Mouse (Mus musculus) embryo, embryonic 10.5 days (tissue): ENCODE measurements around the gene Mpc1.

Source experiments
- DNase-seq: peaks from one replicate; pipeline ENCODE4 v3.0.0-alpha.2; 2015; ENCODE audit warnings: low spot score

The Mpc1 gene

DNA sequence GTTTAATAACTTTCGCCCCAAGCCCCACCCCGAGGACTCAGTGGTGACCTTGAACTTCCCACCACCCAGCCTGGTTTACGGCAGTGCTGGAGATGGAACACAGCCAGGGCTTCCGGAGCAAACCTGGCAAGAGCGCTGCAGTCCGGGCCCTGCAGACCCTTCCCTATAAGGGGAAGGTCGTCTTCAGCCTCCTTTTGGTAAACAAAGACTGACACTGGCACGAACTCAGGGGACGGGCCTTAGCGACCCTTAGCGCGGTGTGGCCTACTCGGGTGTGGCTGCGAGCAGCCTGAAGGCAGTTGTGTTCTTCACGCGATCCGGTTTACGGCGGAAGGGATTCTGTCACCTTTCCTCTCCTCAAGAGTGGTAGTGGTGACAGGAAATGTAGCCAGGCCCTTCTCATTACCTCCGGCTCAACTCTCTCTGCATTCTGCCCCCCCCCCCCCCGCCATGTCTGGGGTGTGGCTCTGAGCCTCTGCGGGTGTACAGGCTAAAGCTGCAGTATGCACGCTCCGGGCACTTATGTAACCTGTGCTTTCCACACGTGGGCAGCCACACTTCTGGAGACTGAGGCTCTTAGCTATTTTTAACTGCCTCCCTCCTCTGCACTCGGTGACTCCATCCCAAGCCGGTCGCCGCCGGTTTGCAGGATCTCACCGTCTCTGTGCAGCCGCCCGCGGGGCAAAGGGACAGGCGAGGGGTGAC, at the start of gene Mpc1:
Gene Mpc1, plus strand, starts transcription at position 84 of the 705 bp plus-strand sequence.
- DNase-seq = peak; percentile 59

DNA sequence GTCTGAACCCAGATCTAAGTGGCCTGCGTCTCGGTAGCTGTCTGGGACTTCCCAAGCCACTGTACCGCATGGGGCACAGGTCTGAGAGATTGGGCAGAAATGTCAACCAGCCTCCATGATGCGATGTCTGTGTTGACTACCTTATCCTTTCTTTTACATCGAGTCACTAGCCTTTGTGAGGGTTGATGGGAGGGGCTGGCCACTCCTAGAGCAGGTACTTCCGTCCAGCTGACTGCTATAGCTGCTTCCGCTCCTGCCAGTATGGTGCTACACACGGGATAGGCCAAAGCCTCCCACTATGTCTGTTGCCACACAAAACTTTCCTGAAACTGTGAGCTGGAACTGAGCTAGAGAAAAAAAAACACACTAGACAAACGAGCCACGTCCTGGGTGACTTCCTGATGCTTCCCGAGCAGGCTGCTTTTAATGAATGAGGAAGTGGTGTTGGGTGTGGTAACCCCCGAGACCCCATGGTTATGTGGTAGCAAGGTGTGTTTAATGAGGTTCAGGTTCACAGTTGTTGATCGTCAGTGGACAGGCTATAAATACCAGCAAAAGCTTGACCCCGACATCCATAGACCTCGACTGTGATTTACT, 49.0 kb upstream of the Mpc1 start:
- DNase-seq = no peak

DNA sequence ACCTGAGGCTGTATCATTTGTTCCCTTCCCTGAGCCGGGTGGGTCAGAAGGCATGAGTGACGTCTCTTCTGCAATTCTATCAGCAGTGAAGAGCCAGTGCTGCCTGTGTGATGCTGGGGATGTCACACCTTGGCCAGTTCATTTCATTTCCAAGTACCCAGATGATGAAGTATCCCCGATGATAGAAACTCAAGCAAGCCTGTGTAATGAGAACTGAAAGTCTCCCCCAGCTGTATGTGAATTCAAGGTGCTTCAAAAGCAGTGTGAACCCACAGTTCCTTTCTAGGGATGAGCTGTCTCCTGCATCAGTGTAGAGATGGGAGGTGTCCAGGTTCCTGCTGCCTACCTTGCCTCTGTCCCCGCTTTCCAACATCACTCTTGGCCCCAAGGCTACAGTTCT, 48.2 kb upstream of the Mpc1 start:
- no peak for DNase-seq

DNA sequence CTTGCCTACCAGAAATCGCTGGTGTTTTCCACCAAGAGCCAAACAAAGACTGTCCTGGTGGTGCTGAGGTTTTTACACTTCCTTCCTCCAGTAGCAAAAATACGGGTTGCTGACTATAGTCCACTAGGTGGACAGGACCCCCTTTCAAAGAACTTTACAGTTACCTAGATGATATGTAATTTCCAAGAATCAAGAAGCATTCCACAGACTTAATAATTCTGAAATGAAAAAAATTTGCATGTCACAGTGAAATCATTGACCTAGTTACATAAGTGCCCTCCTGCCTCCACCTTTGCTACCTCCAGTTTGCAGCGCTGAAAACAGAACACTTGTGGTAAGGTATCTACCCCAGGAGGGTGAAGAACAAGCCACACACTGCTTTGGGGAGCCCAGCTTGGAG, 47.0 kb upstream of the Mpc1 start, which contains the start of gene Ccr6:
Gene Ccr6, plus strand, starts transcription at position 301 of the 400 bp plus-strand sequence.
- DNase-seq = no peak

DNA sequence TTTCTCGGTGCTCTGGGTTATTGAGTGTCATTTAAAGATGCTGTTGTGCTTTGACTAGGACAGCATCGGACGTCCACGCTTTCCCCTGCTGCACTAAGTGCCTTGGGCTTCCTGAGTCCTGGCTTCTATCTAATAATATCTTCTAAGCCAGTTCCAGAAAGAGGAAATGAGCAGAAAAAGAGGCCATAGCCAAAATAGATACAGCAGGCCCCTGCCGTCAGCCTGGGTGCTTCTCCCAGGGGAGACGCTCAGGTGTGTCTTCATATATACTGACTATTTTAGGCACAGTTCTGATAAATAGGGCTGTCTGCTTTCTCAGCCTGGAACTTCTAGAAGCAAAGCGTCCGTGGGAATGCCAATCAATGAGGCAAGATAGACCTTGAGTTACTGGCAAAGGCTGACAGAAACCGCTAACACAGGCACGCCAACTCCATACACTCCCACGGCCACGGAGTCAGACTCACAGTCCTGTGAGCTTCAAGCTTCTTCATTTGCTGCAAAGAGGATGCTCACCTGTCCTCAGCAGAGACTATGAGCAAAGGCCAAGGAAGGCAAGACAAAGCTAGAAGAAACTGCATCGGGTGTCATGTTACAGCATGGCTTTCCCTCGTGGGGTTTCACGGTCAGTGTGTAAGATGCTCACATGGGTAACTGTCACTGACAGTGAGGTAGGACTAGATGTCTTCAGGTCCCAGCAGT, 44.5 kb upstream of the Mpc1 start:
- DNase-seq = no peak

DNA sequence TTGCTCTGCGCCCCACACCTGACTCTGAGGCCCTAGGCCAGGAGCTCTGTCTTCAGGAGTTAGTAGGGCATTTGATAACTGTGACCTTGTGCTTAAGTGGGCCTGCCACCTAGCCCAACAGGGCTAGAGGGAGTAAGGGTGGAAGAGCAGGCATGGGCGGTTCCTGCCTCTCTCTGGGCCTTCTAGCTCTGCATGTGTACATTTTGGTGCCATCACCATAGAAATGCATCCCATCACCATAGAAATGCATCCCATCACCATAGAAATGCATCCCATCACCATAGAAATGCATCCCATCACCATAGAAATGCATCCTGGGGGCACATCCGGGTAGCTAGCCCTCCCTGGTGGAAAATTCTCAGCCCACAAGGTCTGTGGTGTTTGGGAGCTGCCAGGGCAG, 43.1 kb upstream of the Mpc1 start:
- no peak for DNase-seq

DNA sequence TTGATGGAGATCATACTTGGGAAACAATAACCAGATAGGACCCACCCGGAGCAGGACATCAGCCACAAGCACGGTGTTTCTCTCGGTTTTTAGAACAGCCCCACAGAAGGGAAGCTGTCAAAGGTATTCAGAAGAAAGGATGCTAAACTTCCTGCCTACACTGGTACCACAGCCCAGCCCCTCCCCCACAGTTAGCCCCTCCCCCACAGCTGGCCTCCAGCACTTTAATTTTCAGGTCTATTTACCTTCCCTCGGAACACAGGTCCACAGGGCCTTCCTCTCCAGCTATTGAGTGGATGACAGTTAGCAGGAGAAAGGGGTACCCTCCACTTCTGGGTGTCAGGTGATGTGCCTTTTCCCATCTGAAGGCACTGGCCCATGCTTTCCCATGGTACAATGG, 42.2 kb upstream of the Mpc1 start:
- DNase-seq = no peak

DNA sequence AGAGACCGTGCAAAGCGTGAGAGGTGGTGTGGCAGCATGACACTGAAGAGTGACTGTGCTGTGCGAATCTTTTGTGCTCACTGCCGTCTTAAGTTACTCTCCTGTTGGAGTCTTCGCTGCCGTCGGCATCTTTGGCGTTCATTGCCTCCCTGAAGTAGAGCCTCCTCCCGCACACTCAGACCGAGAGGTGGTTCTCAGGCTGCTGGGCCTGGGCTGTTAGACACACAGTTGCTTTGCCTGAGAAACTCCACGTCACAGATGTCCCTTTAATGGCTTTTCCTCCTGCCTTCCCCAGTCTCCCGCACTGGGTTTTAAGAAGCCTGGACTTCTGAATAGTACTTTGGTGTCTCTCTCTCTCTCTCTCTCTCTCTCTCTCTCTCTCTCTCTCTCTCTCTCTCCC, 41.1 kb upstream of the Mpc1 start:
- DNase-seq = no peak

DNA sequence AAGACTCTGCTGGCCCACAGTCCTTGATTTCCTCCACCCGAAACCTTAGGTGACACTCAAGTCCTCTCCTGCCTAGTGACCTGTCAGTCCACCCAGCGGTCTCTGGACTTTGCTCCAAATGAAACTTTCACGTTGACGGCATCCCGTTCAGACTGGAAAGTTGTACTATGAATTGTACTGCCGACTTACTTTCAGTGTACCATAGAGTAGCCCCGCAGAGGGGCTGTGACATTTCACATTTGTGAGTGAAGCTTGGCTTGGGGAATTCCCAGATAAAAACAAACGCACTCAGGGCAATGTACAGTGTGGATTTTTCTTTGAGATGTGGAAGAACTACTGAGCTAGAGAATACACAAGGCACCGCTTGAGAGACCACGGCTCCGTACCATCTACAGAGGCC, 40.5 kb upstream of the Mpc1 start:
- no peak for DNase-seq

DNA sequence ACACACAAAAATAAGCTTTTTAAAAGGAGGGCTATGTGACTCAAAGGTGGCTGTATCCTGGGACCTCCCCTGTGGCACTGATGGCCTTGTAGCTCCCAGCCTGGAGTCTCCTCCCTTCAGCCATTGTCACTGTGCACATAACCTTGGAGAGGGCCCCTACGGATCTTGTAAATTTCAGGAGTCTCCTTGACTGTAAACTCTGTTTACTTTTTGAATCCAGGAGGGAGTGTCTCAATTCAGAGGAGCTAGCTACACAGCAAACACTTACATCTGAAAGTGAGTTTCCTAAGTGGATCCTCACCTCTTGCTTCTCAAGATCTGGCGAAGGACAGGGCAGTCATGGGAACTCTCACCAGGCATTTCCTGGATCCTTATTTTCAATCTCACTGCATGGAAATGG, 38.6 kb upstream of the Mpc1 start:
- no peak for DNase-seq

DNA sequence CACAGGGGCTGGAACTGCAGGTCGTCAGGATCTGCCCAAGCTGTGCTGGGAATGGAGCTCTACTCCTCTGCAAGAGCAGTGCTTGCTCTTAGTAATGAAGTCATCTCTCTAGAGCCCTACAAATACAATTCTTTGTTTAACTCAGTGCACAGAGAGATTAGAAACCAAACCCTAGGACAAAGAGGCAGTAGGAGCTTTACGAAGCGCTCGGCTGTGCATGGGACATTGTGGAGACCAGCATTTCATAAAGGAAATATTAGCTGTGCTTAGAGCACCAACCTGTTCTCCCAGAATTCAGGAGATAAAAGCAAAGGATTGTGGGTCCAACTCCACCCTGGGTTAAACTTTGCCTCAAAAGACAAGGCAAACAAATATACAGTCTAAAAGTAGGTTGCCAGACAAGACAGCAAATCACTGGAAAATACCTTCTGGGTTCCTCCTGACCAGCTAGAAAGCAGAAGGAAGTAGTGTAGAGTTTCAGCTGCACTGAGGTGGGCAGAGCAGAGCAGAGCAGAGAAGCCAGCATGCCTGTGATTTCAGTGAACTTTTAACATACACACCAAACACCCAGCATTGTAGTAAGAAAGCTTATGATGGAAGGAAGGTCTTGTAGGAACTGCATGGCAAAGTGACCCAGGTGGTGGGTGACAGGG, 36.5 kb upstream of the Mpc1 start:
- DNase-seq = no peak

DNA sequence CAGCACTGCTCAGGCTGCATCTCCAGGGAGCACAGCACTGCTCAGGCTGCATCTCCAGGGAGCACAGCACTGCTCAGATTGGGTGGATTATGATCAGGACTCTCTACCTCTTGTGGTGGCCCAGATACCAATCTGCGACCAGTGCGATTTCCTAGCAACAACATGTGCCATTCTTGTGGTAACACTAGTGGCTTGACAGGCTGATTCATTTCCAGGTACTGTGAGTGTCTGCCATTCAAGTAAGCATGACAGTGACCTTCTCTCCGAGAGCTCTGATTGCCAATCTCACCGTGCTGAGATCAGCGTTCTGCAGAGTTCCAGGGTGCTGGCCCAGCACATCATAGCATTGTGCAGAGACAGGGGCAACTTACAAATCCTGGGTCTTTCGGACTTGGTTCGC, 31.0 kb upstream of the Mpc1 start:
- DNase-seq = no peak

DNA sequence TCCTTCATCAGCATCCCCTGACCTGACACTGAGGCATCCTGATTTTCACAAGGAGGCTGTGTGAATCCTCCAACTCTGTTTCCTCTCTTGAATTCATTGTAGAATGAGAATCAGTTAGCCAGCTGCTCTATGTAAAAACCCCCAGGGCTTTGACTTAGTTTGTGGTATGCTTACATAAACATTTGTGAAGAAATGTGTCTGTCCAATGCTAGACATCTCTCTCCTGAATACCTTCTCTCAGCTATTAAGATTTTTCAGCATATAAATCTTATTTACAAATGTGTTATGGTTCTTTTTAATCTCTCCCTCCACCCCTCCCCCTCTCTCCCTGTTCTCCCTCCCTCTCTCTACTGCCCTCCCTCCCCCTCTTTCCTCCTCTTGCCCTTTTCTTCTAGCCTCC, 28.4 kb upstream of the Mpc1 start:
- no peak for DNase-seq

DNA sequence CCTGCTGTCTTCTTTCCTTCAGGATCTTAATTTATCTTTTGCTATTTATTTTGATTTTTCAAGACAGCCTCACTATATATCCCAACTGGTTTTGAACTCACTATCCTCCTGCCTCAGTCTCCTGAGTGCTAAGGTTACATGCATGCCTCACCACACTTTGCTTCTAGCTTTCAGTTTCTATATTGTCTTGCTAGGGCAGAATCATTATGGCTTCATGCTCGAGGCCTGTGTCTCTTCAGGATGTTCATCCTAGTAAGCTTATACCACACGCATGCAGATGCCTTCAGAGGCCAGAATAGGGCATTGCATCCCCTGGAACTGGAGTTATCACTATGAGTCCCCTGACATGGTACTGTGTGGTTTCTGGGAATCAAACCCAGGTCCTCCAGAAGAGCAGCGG, 27.8 kb upstream of the Mpc1 start:
- DNase-seq = no peak

DNA sequence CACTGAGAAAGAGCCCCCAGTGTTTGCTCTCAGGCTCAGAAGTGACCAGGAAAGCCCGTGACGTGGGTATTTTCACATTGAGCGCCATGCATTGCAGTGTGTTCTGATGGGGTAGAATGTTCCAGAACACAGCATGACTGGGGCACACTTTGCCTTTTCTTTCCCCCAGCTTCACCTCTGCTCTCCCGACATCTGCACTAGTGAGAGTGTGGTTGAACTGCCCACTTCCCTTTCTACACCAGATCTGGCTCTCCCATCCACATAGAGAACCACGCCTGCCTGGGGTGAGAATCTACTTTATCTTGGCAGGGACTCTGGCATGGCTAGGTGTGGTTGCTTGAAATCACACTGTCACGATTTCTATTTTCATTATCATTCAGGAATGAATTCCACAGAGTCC, 27.1 kb upstream of the Mpc1 start:
- DNase-seq = no peak

DNA sequence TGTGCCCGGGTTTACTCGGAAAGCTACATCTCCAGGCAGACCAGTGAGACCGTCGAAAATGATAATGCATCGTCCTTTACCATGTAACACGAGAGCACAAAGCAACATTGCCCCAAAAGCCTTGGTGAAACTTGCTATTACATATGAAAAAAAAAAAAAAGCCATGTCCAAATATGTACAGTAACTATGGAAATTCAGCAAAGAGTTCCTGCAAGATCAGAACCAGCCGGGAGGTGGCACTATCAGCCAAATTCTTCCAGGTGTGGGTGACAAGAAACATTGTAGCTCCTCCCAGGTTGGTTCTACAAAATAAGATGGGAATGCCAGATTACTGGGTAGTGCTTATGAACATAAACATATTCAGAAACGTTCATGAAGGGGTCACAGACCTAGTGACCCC, 25.7 kb upstream of the Mpc1 start:
- no peak for DNase-seq

DNA sequence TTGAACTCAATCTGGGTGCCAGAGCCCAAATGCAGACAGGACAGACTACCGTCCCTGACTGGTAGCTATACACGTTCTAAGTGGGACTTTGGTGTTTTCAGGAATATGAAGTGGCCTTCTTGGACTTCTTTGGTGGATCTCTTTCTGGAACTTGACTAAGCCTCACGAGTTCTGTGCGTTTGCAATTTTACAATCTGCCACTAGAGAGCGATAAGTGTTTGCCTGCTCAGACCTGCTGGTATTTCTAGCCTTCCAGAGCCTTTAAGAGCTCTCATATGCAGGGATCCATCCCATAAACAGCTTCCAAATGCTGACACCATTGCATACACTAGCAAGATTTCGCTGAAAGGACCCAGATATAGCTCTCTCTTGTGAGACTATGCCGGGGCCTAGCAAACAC, 18.1 kb upstream of the Mpc1 start:
- peak; percentile 81 for DNase-seq

DNA sequence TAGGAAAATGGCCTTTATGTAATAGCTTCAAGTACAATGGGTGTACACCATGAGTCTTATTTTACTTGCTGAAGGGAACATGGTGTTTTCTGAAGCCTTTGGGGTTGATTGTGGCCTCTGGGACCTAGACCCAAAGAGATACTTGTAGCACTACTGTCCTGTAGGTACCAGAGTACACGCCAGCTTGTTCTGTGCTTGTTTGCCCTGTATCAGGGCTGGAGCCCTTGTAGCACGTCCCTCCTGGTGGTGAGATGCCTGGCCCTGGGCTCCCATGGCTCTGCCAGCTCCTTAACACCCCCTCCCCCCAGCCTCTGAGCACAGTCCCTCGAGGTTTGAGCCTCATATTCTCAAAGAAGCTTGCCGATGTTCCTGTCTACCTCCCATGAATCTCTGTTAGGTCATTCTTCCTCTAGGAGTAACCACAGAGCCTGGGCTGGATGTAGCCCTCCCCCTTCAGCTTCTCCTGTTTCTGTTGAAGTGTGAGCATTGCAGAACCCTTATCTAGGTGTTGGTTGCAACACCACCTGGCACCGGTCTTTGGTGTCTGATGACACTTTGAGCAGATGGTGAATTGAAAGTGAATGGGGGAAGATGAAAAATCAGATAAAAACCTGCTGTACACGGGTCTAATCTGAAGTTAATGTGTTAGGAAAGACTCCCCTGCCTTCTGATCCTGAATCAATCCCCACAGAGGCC, 10.5 kb upstream of the Mpc1 start:
- no peak for DNase-seq

DNA sequence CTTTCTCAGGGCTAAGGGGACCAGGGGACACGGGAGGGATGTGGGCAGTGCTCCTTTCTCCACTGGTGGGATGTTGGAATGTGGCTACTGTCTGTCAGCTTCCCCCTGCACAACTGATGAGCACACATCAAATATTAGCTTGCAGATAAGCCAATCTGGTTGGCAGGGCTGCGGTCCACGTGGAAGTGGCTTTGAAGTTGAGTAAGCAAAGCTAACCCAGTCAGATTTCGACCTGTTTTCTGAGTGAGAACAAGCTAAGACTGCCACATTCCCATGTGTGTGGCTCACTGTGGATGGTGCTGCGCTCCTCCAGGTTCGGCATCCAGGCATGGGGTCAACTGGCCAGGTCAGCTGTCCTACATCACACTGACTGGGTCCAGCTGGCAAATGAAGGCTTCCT, 9.8 kb upstream of the Mpc1 start:
- no peak for DNase-seq

DNA sequence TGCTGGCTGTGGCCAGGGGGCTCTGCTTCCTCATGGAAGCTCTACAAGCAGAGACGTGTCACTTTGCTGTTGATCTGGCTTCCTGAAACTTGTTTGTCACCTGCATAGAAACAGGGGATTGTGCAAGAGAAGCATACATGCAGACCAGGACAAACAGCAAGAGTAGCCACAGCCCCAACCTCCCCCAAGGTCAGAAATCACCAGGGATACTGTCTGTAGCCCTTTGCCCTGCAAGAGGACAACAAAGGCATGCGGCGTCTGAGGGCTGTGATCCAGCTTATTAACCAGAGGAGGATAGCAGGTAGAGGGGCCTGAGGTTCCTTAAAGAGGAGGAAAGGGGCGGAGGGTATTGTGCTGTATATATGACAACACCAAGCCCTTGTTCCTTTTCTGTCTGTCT, 6.6 kb upstream of the Mpc1 start:
- no peak for DNase-seq

DNA sequence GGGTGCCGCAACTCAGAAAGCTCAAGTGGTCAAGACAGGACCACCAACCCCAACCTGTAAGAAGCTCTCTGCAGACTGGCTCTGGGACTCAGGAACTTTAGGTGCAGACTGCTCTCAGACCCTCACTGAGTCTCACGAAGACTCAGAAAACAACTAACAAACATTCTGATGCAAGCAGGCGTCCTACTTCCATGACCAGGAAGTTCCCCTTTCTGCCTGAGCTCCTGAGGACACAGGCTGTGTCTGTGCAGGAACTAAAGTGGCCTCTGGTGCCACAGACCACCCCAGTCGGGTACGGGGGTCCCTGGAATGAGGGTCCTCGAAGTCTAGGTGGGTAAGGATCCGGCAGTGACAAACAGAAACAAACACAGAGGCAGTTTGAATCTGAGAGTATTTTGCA, 6.0 kb upstream of the Mpc1 start:
- no peak for DNase-seq

DNA sequence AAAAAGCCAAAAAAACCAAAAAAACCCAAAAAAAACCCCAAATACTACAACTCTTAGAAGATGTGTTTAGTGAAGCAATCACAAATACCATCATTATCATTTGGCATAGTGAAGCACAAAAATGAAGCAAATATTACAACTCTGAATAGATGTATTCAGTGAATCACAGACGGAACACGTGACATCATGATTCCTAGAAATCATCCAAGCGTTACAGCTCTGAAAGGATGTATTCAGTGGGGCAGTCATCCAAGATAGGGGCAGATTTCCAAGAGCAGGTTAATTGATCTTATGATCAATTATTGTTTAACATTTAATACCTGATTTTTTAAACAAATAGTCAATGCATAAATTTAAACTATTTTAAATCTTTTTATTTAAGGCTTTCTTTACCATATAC, 5.4 kb upstream of the Mpc1 start:
- DNase-seq = no peak
